Mouse (Mus musculus): ENCODE measurements around the gene Cstad. TPM values are rescaled to one million over a fixed set of nuclear protein-coding genes. Genes with fewer than 3 reads are reported as not detected.

The Cstad gene
- total and polyA plus RNA-seq, 3 experiments, result not detected

DNA sequence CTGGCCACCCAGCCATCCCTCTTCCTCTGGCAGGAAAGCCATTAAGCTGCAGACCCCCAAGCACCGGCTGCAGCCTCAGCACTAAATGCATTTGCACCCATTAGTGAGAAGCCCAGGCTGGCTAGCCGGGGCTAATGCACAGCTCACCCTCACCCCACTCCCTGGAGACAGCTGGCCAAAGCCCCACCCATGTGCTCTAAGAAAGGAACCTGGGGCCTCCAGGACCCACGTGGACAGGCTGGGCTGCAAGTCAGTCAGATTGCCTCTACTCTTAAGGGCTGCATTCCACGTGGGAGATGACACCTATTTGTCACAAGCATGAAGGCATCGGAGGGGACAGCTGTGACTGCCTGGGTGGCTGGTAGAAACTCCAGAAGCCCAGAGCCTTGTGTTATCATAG is 48.0 kb downstream of the Cstad start:
- H3K4me1 ChIP-seq (ENCODE audit: control insufficient read depth in 1 of 2, insufficient read depth in 2 of 2, low read length in 2 of 2), result no peaks in the 10 kb centered on the region
- no peak overlapping the region for H3K9ac ChIP-seq (ENCODE audit: control insufficient read depth, low read depth, low read length, poor library complexity, severe bottlenecking)
- no peaks in the 10 kb centered on the region for H3K79me2 ChIP-seq (ENCODE audit: control insufficient read depth, insufficient read depth, low read length, poor library complexity)
- no peak overlapping the region for H3K4me3 ChIP-seq (ENCODE audit: control insufficient read depth in 1 of 2, insufficient read depth in 1 of 2, low read depth in 2 of 2, low read length in 2 of 2)
- H3K27ac ChIP-seq (ENCODE audit: control insufficient read depth, low read depth, low read length), result no peak overlapping the region
- H3K9me3 ChIP-seq (replicated peaks; ENCODE audit: insufficient read depth, low read length), result no peaks in the 10 kb centered on the region
- TF ChIP-seq POLR2AphosphoS5 (IDR thresholded peaks at IDR 0.05; ENCODE audit: borderline replicate concordance, low read depth, low read length), result no peak
- no peak for TF ChIP-seq E2F4 (IDR thresholded peaks at IDR 0.05; ENCODE audit: borderline replicate concordance, low read depth, low read length)
- no peak for TF ChIP-seq GABPA (IDR thresholded peaks at IDR 0.05; ENCODE audit: low read depth, low read length)
- no peak for TF ChIP-seq NRF1 (IDR thresholded peaks at IDR 0.05; ENCODE audit: insufficient read depth, low read depth, low read length, poor library complexity, severe bottlenecking)
- no peak for TF ChIP-seq UBTF (IDR thresholded peaks at IDR 0.05; ENCODE audit: borderline replicate concordance, insufficient read depth, low read depth, low read length)
- no peak for TF ChIP-seq MAZ (IDR thresholded peaks at IDR 0.05; ENCODE audit: low read depth, low read length)
- no peak for TF ChIP-seq SMC3 (IDR thresholded peaks at IDR 0.05; ENCODE audit: low read depth, low read length)
- TF ChIP-seq POLR2AphosphoS2 (IDR thresholded peaks at IDR 0.05; ENCODE audit: low read length), result no peak
- TF ChIP-seq MEF2A (IDR thresholded peaks at IDR 0.05; ENCODE audit: extremely low read depth, insufficient replicate concordance, low read depth, low read length, poor library complexity, severe bottlenecking), result no peak
- TF ChIP-seq MYB (IDR thresholded peaks at IDR 0.05; ENCODE audit: low read depth, low read length), result no peak
- no peak for TF ChIP-seq GATA1 (IDR thresholded peaks at IDR 0.05; ENCODE audit: low read depth, low read length)
- no peak for TF ChIP-seq BHLHE40 (IDR thresholded peaks at IDR 0.05; ENCODE audit: borderline replicate concordance, low read depth, low read length)
- TF ChIP-seq NELFE (IDR thresholded peaks at IDR 0.05; ENCODE audit: low read depth, low read length), result no peak
- no peak for TF ChIP-seq ZMIZ1 (IDR thresholded peaks at IDR 0.05; ENCODE audit: low read depth, low read length)
- no peak for TF ChIP-seq SIN3A (IDR thresholded peaks at IDR 0.05; ENCODE audit: low read length)
- TF ChIP-seq TAL1 (IDR thresholded peaks at IDR 0.05; ENCODE audit: low read length), result no peak
- TF ChIP-seq CHD2 (IDR thresholded peaks at IDR 0.05; ENCODE audit: low read length), result no peak
- H3K27me3 ChIP-seq (ENCODE audit: control insufficient read depth in 1 of 2, insufficient read depth in 2 of 2, low read length in 2 of 2), result peaks cover 0 to 3% of the 10 kb centered on the region in 2 experiments; a peak in 3 of 4 replicates
- H3K36me3 ChIP-seq (ENCODE audit: control insufficient read depth in 1 of 2, insufficient read depth in 2 of 2, low read length in 2 of 2), result no peaks in the 10 kb centered on the region
- DNase-seq (ENCODE audit: low read depth, low spot score), result no peak

DNA sequence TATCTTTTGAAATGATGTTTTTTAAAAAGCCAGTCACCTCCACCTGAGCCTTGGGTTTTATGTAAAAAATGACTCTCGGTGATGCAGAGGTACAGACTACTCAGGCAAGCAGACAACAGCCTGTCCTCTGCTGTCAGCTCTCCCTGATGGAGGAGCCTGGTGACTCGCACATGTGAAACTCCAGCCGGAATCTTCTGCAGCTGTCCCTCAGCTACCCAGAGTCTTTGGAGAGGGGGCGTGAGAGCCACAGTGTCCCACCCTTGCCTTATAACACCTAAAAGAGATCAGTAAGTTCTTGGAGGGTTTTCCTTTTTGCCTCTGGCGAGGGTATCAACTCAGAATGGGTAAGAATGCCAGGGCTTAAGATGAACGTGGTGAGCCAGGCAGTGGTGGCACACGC is 48.6 kb downstream of the Cstad start:
- Histone ChIP-seq H3K79me2 (ENCODE audit: control insufficient read depth, insufficient read depth, low read length, poor library complexity) (no peaks in the 10 kb centered on the region), H3K36me3 (ENCODE audit: control insufficient read depth in 1 of 2, insufficient read depth in 2 of 2, low read length in 2 of 2) (no peaks in the 10 kb centered on the region), H3K9ac (ENCODE audit: control insufficient read depth, low read depth, low read length, poor library complexity, severe bottlenecking) (no peak overlapping the region), H3K9me3 (replicated peaks; ENCODE audit: insufficient read depth, low read length) (no peaks in the 10 kb centered on the region), H3K4me1 (ENCODE audit: control insufficient read depth in 1 of 2, insufficient read depth in 2 of 2, low read length in 2 of 2) (no peaks in the 10 kb centered on the region), H3K27ac (ENCODE audit: control insufficient read depth, low read depth, low read length) (no peak overlapping the region), H3K4me3 (ENCODE audit: control insufficient read depth in 1 of 2, insufficient read depth in 1 of 2, low read depth in 2 of 2, low read length in 2 of 2) (no peak overlapping the region), H3K27me3 (ENCODE audit: control insufficient read depth in 1 of 2, insufficient read depth in 2 of 2, low read length in 2 of 2) (peaks cover 0 to 3% of the 10 kb centered on the region in 2 experiments; a peak in 3 of 4 replicates)
- TF ChIP-seq MAFK (IDR thresholded peaks at IDR 0.05; ENCODE audit: borderline replicate concordance, low read depth, low read length) (no peak), ZKSCAN1 (IDR thresholded peaks at IDR 0.05; ENCODE audit: low read depth, low read length) (no peak), ZC3H11A (IDR thresholded peaks at IDR 0.05; ENCODE audit: low read depth, low read length) (no peak), SIN3A (IDR thresholded peaks at IDR 0.05; ENCODE audit: low read length) (no peak), POLR2A (IDR thresholded peaks at IDR 0.05; ENCODE audit: control insufficient read depth in 1 of 2, insufficient read depth in 1 of 2, low read depth in 1 of 2, low read length in 2 of 2, poor library complexity in 1 of 2) (no peak), TAL1 (IDR thresholded peaks at IDR 0.05; ENCODE audit: low read length) (no peak), RAD21 (IDR thresholded peaks at IDR 0.05; ENCODE audit: low read depth, low read length) (no peak), POLR2AphosphoS5 (IDR thresholded peaks at IDR 0.05; ENCODE audit: borderline replicate concordance, low read depth, low read length) (no peak), ZMIZ1 (IDR thresholded peaks at IDR 0.05; ENCODE audit: low read depth, low read length) (no peak)
- DNase-seq (ENCODE audit: low read depth, low spot score), result no peak

All from MEL (cell line).